Mouse (Mus musculus) G1E (cell line): ENCODE data around the gene Col27a1. TPM values are rescaled to one million over a fixed set of nuclear protein-coding genes. Genes with fewer than 3 reads are reported as not detected.

Experiments used
- ATAC-seq: 2 replicates; pipeline ENCODE4 v1.8.0; 2016; ENCODE audit warnings: mild to moderate bottlenecking; ENCODE audit not compliant: insufficient number of reproducible peaks, poor library complexity, low FRiP score, severe bottlenecking; ENCODE audit errors: extremely low read depth
- DNase-seq: peaks from one replicate; pipeline ENCODE4 v3.0.0; 2012; ENCODE audit warnings: low spot score
- H3K27me3 ChIP-seq: 2 replicates; pipeline ENCODE4 v1.6.1; 2012; ENCODE audit warnings: mild to moderate bottlenecking, low read length, inconsistent platforms; ENCODE audit not compliant: insufficient read depth
- H3K36me3 ChIP-seq: replicated peaks from 2 replicates; pipeline ENCODE3; 2012; ENCODE audit warnings: mild to moderate bottlenecking, inconsistent platforms
- H3K4me1 ChIP-seq: 2 replicates; pipeline ENCODE4 v1.6.1; 2012; ENCODE audit warnings: low read depth, low read length, inconsistent platforms, mixed read lengths; ENCODE audit not compliant: insufficient read depth
- H3K4me3 ChIP-seq: 2 replicates; pipeline ENCODE4 v1.5.1; 2012; ENCODE audit warnings: low read depth, mild to moderate bottlenecking, inconsistent platforms, low read length, moderate library complexity, mixed read lengths
- H3K9me3 ChIP-seq: replicated peaks from 2 replicates; pipeline ENCODE4 v1.6.1; 2012; ENCODE audit warnings: inconsistent platforms
- CTCF ChIP-seq: IDR thresholded peaks from 2 replicates; pipeline ENCODE4 v1.5.1; 2012; ENCODE audit warnings: low read depth, low read length, inconsistent platforms, mixed read lengths
- GATA1 ChIP-seq: IDR thresholded peaks from 2 replicates; pipeline ENCODE4 v1.6.1; 2012; ENCODE audit warnings: borderline replicate concordance, low read length, inconsistent platforms, mixed read lengths
- GATA2 ChIP-seq: IDR thresholded peaks from 2 replicates; pipeline ENCODE4 v1.6.1; 2012; ENCODE audit warnings: low read depth, low read length, inconsistent platforms, borderline replicate concordance
- POLR2AphosphoS5 ChIP-seq: IDR thresholded peaks from 2 replicates; pipeline ENCODE4 v1.6.1; 2012; ENCODE audit warnings: low read depth, low read length, inconsistent platforms; ENCODE audit not compliant: insufficient replicate concordance
- TAL1 ChIP-seq: conservative IDR thresholded peaks from 2 replicates; pipeline ENCODE4 v1.6.1; 2012; ENCODE audit warnings: low read depth, low read length, inconsistent platforms, mixed read lengths
- polyA plus RNA-seq: library from polyadenylated mRNA; stranded (reverse); fragments of >175 nt; gene quantifications from 2 replicates; pipeline ENCODE4 v1.2.3, GENCODE M21; 2012
- total RNA-seq, 2 experiments: library from RNA; stranded (forward) in 1 of 2; stranded (reverse) in 1 of 2; fragments of 200-1000 nt in 1 of 2; fragments of >200 nt in 1 of 2; fragmentation: Nextera tagmentation in 1 of 2; gene quantifications; 2 replicates each; pipeline ENCODE4 v1.2.3; 2014 to 2017

Gene Col27a1
- total and polyA plus RNA-seq, 3 experiments = 0.16 TPM; not detected in 2

DNA sequence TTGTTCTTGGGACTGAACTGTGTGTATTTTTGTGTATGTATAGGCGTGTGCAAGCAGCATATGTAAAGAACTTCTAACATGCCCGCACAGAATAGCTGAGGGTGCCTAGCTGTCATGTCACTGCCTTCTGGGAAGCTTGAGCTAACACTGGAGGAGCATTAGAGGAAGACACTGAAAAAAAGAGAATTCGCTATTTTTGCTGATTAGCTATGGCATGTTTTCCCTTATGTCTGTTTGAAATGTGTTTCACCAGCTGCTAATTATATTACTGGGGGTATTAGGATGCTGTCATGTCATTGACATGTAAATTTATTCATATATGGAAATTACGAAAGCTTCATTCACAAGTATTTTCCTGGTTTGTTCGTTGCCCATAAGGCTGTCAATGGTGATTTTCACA lies 24.9 kb downstream of the Col27a1 start:
- Histone ChIP-seq H3K9me3 (peaks cover 74% of the 10 kb centered on the region), H3K4me1 (no peaks in the 10 kb centered on the region), H3K36me3 (no peaks in the 10 kb centered on the region), H3K27me3 (no peaks in the 10 kb centered on the region), H3K4me3 (no peak overlapping the region)
- no peak for ATAC-seq
- TF ChIP-seq GATA2 (no peak), TAL1 (no peak), POLR2AphosphoS5 (no peak), GATA1 (no peak), CTCF (no peak)
- no peak for DNase-seq

DNA sequence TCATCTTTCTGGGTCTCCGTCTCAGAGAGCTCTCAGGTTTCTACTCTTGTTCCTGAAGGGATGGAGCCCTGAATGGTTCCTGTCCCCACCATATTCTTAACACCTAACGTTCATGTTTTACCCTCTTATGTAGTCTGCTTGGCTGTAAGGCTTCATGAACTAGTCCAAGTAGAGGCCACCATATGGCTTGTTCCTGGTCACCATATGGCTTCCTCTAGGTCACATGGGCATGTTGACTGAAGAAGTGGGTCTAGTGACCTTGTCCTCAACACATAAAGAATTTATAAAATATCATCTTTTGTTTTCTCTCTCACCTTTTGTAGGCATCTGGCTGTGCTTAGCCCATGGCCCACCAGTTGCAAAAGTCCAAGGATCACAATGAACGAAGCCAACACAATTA lies 27.2 kb downstream of the Col27a1 start:
- no peak for TF ChIP-seq GATA2
- TF ChIP-seq POLR2AphosphoS5 = no peak
- no peak for TF ChIP-seq TAL1
- no peak for TF ChIP-seq CTCF
- TF ChIP-seq GATA1 = no peak
- DNase-seq = no peak
- peaks cover 74% of the 10 kb centered on the region for H3K9me3 ChIP-seq
- no peaks in the 10 kb centered on the region for H3K36me3 ChIP-seq
- no peaks in the 10 kb centered on the region for H3K4me1 ChIP-seq
- H3K4me3 ChIP-seq = no peak overlapping the region
- no peak for ATAC-seq
- H3K27me3 ChIP-seq = no peaks in the 10 kb centered on the region

DNA sequence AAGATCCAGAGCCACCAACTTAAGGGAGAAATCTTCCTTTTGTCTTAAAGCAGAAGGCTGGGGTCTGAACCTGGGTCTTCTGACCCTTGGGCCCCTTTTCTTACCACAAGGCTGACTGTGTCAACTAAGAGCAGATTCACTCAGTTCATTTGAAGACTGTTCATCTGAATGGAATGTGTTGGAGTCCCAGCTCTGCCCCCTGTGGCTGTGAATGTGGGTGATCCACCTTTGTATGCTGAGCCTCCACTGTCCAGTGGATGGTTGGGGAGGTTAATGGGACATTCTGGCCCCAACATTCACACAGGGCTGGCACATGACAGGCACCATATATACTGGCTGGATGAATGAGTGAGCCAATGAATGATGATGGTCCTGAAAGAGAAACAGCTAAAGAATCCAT lies 34.2 kb downstream of the Col27a1 start:
- Histone ChIP-seq H3K4me3 (no peak overlapping the region), H3K9me3 (peaks cover 92% of the 10 kb centered on the region), H3K36me3 (no peaks in the 10 kb centered on the region), H3K27me3 (no peaks in the 10 kb centered on the region), H3K4me1 (no peaks in the 10 kb centered on the region)
- DNase-seq (no peak), ATAC-seq (no peak)
- TF ChIP-seq TAL1 (no peak), GATA1 (no peak), CTCF (no peak), GATA2 (no peak), POLR2AphosphoS5 (no peak)

DNA sequence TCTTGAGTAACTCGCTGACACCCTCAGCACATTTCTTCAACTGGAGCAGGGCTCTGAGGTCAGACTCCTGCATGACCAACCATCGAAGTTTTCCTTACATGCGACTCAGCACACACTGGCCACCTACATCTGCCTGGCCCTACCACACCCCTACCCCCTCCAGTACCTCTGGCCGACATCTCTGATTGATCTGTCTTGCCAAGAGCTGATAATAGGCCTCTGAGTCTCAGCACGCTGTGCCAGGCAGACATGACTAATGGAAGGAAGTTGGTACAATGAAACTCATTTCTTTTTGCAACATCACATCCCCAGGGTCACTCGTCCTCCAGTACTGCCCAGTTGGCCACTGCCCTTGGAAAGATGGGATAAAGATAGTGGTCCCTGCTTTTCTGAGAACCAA lies 35.1 kb downstream of the Col27a1 start:
- no peaks in the 10 kb centered on the region for H3K36me3 ChIP-seq
- ATAC-seq (no peak), DNase-seq (no peak)
- no peak for TF ChIP-seq GATA1
- TF ChIP-seq CTCF = no peak
- TF ChIP-seq POLR2AphosphoS5 = no peak
- TF ChIP-seq TAL1 = no peak
- TF ChIP-seq GATA2 = no peak
- H3K9me3 ChIP-seq = peaks cover 92% of the 10 kb centered on the region
- no peaks in the 10 kb centered on the region for H3K27me3 ChIP-seq
- no peak overlapping the region for H3K4me3 ChIP-seq
- no peaks in the 10 kb centered on the region for H3K4me1 ChIP-seq

DNA sequence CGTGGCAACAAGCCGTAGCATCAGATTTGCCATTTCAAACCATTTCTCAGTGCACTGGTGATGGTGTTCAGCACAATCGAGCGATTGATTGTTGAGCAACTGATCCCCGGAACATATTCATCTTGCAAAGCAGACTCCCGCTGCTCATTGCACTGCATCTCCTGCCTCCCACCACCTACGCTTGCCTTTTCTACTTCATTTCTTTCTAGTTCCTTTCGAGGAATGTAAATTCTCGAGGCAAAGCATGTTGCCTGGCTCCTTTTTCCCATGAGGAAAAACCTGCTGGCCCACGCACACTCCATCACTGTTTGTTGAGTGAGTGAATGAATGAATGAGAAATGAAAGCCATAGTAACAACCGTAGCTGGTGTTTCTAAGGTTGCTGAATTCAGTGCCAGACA lies 38.0 kb downstream of the Col27a1 start:
- peaks cover 89% of the 10 kb centered on the region for H3K9me3 ChIP-seq
- H3K4me3 ChIP-seq = no peak overlapping the region
- ATAC-seq = no peak
- no peaks in the 10 kb centered on the region for H3K36me3 ChIP-seq
- TF ChIP-seq GATA2 (no peak), GATA1 (no peak), POLR2AphosphoS5 (no peak), CTCF (no peak), TAL1 (no peak)
- no peaks in the 10 kb centered on the region for H3K27me3 ChIP-seq
- H3K4me1 ChIP-seq = no peaks in the 10 kb centered on the region
- DNase-seq = no peak

DNA sequence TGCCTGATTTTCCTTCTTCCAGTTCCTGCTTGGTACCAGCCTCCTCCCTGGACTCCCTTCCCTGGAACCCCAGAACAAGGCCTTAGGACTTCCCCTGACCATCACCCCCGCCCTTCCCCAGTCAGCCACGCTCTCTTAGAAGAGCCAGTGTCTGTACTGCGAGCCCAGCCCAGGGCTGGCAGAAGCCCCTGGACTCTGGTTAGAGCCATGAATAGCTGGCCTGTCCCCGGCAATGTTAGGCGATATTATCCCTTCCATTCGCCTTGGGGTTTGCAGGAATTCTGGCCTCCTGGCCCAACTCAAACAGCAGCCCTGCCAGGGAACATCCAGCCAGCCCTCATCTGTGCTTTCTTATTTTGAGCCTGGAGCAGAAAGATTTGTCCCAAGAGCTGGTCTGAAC lies 39.9 kb downstream of the Col27a1 start:
- TF ChIP-seq POLR2AphosphoS5 (no peak), GATA1 (no peak), CTCF (no peak), TAL1 (no peak), GATA2 (no peak)
- Histone ChIP-seq H3K27me3 (no peaks in the 10 kb centered on the region), H3K9me3 (peaks cover 96% of the 10 kb centered on the region), H3K4me3 (no peak overlapping the region), H3K4me1 (no peaks in the 10 kb centered on the region), H3K36me3 (no peaks in the 10 kb centered on the region)
- DNase-seq = no peak
- ATAC-seq = no peak

DNA sequence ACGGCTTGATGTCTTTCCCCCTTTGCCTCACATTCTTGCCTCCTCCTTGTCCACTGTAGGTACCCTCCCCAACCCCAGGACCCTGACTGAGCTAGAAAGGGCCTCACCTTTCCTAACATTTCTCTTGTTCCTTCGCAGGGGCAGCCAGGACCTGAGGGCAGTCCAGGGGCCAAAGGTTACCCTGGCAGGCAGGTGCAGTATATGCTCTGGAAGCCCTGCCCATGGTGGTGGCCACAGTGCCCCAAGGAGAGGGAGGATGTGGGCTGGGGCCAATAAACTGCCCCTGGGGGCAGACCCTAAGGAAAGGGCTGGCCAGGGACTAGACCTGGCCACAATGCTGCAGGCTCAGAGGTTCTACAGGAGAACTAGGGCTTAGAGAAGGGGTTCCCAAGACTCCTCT lies 40.3 kb downstream of the Col27a1 start:
- H3K27me3 ChIP-seq = no peaks in the 10 kb centered on the region
- H3K9me3 ChIP-seq = peaks cover 96% of the 10 kb centered on the region
- TF ChIP-seq TAL1 (no peak), GATA1 (no peak), POLR2AphosphoS5 (no peak), GATA2 (no peak), CTCF (no peak)
- no peaks in the 10 kb centered on the region for H3K36me3 ChIP-seq
- H3K4me3 ChIP-seq = no peak overlapping the region
- H3K4me1 ChIP-seq = no peaks in the 10 kb centered on the region
- ATAC-seq = no peak
- no peak for DNase-seq
